Mouse (Mus musculus) heart, postnatal 36 days (tissue): ENCODE results near the gene Cul7. TPM values are rescaled to one million over a fixed set of nuclear protein-coding genes. Genes with fewer than 3 reads are reported as not detected.

Experiments
- DNase-seq, 2 experiments: peaks; one replicate each; pipeline ENCODE4 v3.0.0; 2021 to 2022
- intact Hi-C: fragments of 180-260 bp; cut with DNase I; formaldehyde crosslinking; loops from one replicate; pipeline ENCODE4 v1.15.1; 2025
- total RNA-seq, 2 experiments: library from RNA; stranded (reverse); gene quantifications; 2 replicates each; pipeline ENCODE4 v1.2.3; 2021

The Cul7 gene
- 10 to 100 TPM; 20.7 to 23.8 TPM for total RNA-seq

GRCm38 (mm10) chr17:46650232-46651031 is at the start of gene Cul7:
Gene Cul7 (plus strand): TSS chr17:46650337.
- intact Hi-C loops = loop anchor here (2.0 kb wide), 2 partner anchors 24 to 64 kb away; partner anchors contain the start of gene Rrp36

GRCm38 (mm10) chr17:46600569-46600968 is 49.6 kb upstream of the Cul7 start:
- intact Hi-C loops = loop anchor here (5.0 kb wide), 1 partner anchor 37 kb away; no protein-coding TSS in a partner anchor
- no peak for DNase-seq

More at GRCm38 (mm10) chr17:46650232-46651031, at the start of gene Cul7:
- DNase-seq = peak; percentile 89 to 90

DNA sequence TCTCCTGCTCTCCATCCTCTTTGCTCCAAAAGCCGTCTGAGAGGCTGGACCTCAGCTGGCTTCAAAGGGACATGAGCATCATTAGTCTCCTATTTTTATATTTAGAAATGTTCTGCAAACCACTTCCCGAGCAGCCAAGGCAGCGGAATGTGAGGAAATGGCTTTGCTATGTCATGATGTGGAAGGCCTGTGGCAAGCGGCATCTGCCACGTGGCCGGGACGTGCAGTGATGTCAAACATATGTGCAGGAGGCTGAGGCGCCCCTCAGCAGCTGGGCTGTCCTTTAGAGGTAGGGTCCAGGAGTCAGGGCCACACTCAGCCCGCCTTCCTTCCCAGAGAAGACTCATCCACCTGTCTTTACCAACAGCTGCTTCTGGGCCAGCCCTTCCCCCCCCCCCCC is 47.9 kb upstream of the Cul7 start:
- intact Hi-C loops = loop anchor here (5.0 kb wide), 1 partner anchor 35 kb away; no protein-coding TSS in a partner anchor
- no peak for DNase-seq

DNA sequence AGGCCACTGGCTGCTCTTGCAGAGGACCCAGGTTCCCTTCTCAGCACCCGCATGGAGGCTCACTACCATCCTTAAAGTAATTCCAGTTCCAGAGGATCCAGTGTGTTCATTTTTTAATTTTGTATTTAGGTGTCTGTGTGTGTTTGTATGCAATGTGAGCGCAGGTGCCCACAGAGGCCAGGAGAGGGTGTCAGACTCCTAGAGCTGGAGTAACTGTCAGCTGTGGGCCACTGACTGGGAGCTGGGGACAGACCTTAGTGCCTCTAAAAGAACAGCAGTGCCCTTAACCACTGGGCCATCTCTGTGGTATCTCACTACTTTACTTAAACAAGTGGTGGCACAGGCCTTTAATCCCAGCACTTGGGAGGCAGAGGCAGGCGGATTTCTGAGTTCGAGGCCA is 46.9 kb upstream of the Cul7 start:
- intact Hi-C loops = loop anchor here (5.0 kb wide), 1 partner anchor 34 kb away; no protein-coding TSS in a partner anchor
- DNase-seq = no peak

- intact Hi-C loops = no loop called here
- no peak for DNase-seq
Observed at GRCm38 (mm10) chr17:46605126-46605525, 45.0 kb upstream of the Cul7 start.

- no peak for DNase-seq
- intact Hi-C loops = no loop called here
Observed at GRCm38 (mm10) chr17:46605987-46606386, 44.1 kb upstream of the Cul7 start.

- intact Hi-C loops = no loop called here
- DNase-seq = peak; percentile 42 to 49
Observed at GRCm38 (mm10) chr17:46609721-46610514, 40.2 kb upstream of the Cul7 start.

DNA sequence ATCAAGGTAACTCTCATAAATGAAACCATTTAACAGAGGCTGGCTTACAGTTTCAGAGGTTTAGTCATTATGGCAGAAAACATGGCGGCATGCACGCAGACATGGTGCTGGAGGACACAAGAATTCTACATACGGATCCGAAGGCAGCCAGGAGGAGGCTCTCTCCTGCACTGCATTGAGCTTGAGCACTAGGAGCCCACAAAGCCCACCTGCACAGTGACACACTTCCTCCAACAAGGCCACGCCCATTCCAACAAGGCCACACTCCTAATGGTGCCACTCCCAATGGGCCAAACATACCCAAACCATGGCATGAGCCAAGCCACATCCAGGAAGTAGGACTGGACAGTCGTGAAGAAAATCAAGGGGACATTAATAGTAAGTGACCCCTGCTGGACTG is 38.8 kb upstream of the Cul7 start:
- no peak for DNase-seq
- intact Hi-C loops = no loop called here

- intact Hi-C loops = no loop called here
- no peak for DNase-seq
Observed at GRCm38 (mm10) chr17:46612189-46612588, 37.9 kb upstream of the Cul7 start.

DNA sequence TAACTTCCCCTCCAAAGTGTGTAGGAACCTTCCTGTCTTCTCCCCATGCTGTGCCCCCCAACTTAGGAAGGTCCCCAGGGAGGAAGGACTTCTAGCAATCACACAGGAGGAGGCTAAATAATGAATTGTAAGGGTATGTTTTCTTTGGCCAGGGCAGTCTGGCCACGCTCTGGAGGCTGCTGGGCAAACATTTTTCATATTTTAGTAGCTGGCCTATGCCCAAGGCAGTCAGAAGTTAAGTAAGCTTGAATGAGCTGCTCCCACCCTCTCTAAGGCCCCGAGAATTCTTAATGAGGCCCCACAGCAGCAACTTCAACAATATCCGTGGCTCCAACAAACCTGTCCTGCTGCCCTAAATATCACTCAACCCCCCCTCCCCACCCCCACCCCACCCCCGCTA is 37.3 kb upstream of the Cul7 start:
- intact Hi-C loops = no loop called here
- DNase-seq = no peak

- no peak for DNase-seq
- intact Hi-C loops = no loop called here
Observed at GRCm38 (mm10) chr17:46613229-46613628, 36.9 kb upstream of the Cul7 start.

- intact Hi-C loops = no loop called here
- no peak for DNase-seq
Observed at GRCm38 (mm10) chr17:46617799-46618198, 32.3 kb upstream of the Cul7 start.

DNA sequence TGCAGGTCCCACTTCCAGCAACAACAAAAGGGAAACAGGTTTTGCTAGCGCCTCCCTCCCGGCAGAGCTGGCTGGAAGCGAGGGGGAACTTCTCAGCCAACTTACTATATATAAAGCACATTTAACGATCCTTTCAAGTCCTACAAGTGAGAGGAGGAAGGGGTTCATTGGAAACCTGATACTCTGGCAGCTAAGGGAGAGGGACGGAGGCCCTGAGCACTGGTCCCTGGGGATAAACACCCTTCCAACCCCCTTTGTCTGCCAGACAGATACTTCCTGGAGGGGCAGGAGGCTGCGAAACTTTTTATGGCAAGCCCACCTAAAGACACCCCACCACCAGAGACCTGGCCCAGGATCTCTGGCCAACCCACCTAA is 31.8 kb upstream of the Cul7 start:
- DNase-seq = no peak
- intact Hi-C loops = no loop called here

- intact Hi-C loops = no loop called here
- no peak for DNase-seq
Observed at GRCm38 (mm10) chr17:46618769-46619682, 31.1 kb upstream of the Cul7 start.

- DNase-seq = no peak
- intact Hi-C loops = no loop called here
Observed at GRCm38 (mm10) chr17:46619683-46620357, 30.3 kb upstream of the Cul7 start.

GRCm38 (mm10) chr17:46621324-46621723 is 28.8 kb upstream of the Cul7 start:
- intact Hi-C loops = no loop called here
- peak; percentile 57 to 58 for DNase-seq

DNA sequence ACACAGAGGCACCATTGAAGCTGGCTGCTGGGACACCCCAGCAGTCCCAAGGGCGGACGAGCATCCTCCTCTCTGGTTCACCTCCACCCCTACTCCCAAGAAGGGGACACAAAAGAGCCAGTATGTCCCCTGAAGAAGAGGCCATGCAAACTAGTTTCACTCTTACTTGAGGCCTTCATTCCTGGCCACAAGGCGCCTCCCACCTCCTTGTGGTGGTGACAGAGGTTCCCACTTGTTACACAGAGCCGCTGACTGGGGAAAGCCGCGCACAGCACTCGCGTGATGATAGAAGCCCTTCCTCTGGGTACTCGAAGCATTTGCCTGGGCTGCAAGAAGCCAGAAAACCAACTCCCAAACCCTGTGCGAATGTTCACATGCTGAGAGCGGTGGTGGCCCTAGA is 27.9 kb upstream of the Cul7 start:
- intact Hi-C loops = no loop called here
- no peak for DNase-seq

- DNase-seq = no peak
- intact Hi-C loops = no loop called here
Observed at GRCm38 (mm10) chr17:46623819-46624557, 26.1 kb upstream of the Cul7 start.

GRCm38 (mm10) chr17:46624598-46624997 is 25.5 kb upstream of the Cul7 start:
- intact Hi-C loops = no loop called here
- DNase-seq = no peak
